Mouse (Mus musculus): ENCODE measurements around the gene Slc2a6. TPM values are rescaled to one million over a fixed set of nuclear protein-coding genes. Genes with fewer than 3 reads are reported as not detected.

Gene Slc2a6
- polyA plus RNA-seq, 1 experiment from 2014 or later = 0.51 TPM

- 18% methylated on average over 3 of the region's 3 CpGs for WGBS
- Histone ChIP-seq H3K4me3 (ENCODE audit: low read depth, low read length) (no peak overlapping the region), H3K4me1 (replicated peaks; ENCODE audit: control insufficient read depth, insufficient read depth, low read length) (no peaks in the 10 kb centered on the region), H3K27me3 (replicated peaks; ENCODE audit: control insufficient read depth, insufficient read depth, low read length) (no peaks in the 10 kb centered on the region; the same call in 1 of the 2 replicates), H3K27ac (ENCODE audit: low read depth, low read length) (no peak overlapping the region), H3K4me2 (no peak overlapping the region), H3K9me3 (ENCODE audit: control insufficient read depth, low read length) (no peaks in the 10 kb centered on the region), H3K36me3 (ENCODE audit: control insufficient read depth, insufficient read depth, low read length) (no peaks in the 10 kb centered on the region), H3K9ac (ENCODE audit: low read depth, low read length) (no peak overlapping the region)
- DNase-seq (ENCODE audit: low spot score) = no peak
- ATAC-seq (replicated peaks; ENCODE audit: low FRiP score) = peak; percentile 59; the same call in 1 of the 2 replicates
Measured at GRCm38 (mm10) chr2:27043461-27043860, 15.7 kb upstream of the Slc2a6 start.

GRCm38 (mm10) chr2:27042131-27042844 is 14.5 kb upstream of the Slc2a6 start:
- DNase-seq (ENCODE audit: low spot score) (no peak), ATAC-seq (replicated peaks; ENCODE audit: low FRiP score) (0 out of 2 replicates have a peak, but pooled peaks have one; percentile 21)
- Histone ChIP-seq H3K9ac (ENCODE audit: low read depth, low read length) (no peak overlapping the region), H3K4me3 (ENCODE audit: low read depth, low read length) (no peak overlapping the region), H3K27me3 (replicated peaks; ENCODE audit: control insufficient read depth, insufficient read depth, low read length) (no peaks in the 10 kb centered on the region; the same call in 1 of the 2 replicates), H3K4me1 (replicated peaks; ENCODE audit: control insufficient read depth, insufficient read depth, low read length) (no peaks in the 10 kb centered on the region), H3K9me3 (ENCODE audit: control insufficient read depth, low read length) (no peaks in the 10 kb centered on the region), H3K4me2 (no peak overlapping the region), H3K27ac (ENCODE audit: low read depth, low read length) (no peak overlapping the region), H3K36me3 (ENCODE audit: control insufficient read depth, insufficient read depth, low read length) (no peaks in the 10 kb centered on the region)
- 64% methylated on average over 8 of the region's 8 CpGs for WGBS

- no peak overlapping the region for H3K9ac ChIP-seq (ENCODE audit: low read depth, low read length)
- no peaks in the 10 kb centered on the region; the same call in 1 of the 2 replicates for H3K4me1 ChIP-seq (replicated peaks; ENCODE audit: control insufficient read depth, insufficient read depth, low read length)
- no peak overlapping the region for H3K27ac ChIP-seq (ENCODE audit: low read depth, low read length)
- no peak for ATAC-seq (replicated peaks; ENCODE audit: low FRiP score)
- no peak overlapping the region for H3K4me2 ChIP-seq
- H3K27me3 ChIP-seq (replicated peaks; ENCODE audit: control insufficient read depth, insufficient read depth, low read length) = no peaks in the 10 kb centered on the region; the same call in 1 of the 2 replicates
- no peaks in the 10 kb centered on the region for H3K9me3 ChIP-seq (ENCODE audit: control insufficient read depth, low read length)
- H3K4me3 ChIP-seq (ENCODE audit: low read depth, low read length) = no peak overlapping the region
- no peaks in the 10 kb centered on the region for H3K36me3 ChIP-seq (ENCODE audit: control insufficient read depth, insufficient read depth, low read length)
- 6% methylated on average over 1 of the region's 1 CpGs for WGBS
- DNase-seq (ENCODE audit: low spot score) = no peak
Measured at GRCm38 (mm10) chr2:27039286-27039685, 11.5 kb upstream of the Slc2a6 start.

- WGBS = 0% methylated on average over 3 of the region's 3 CpGs
- no peak overlapping the region for H3K9ac ChIP-seq (ENCODE audit: low read depth, low read length)
- no peak overlapping the region for H3K27ac ChIP-seq (ENCODE audit: low read depth, low read length)
- H3K4me3 ChIP-seq (ENCODE audit: low read depth, low read length) = no peak overlapping the region
- DNase-seq (ENCODE audit: low spot score) (no peak), ATAC-seq (replicated peaks; ENCODE audit: low FRiP score) (0 out of 2 replicates have a peak, but pooled peaks have one; percentile 22)
- no peaks in the 10 kb centered on the region; the same call in 1 of the 2 replicates for H3K27me3 ChIP-seq (replicated peaks; ENCODE audit: control insufficient read depth, insufficient read depth, low read length)
- no peaks in the 10 kb centered on the region for H3K9me3 ChIP-seq (ENCODE audit: control insufficient read depth, low read length)
- no peaks in the 10 kb centered on the region for H3K36me3 ChIP-seq (ENCODE audit: control insufficient read depth, insufficient read depth, low read length)
- H3K4me1 ChIP-seq (replicated peaks; ENCODE audit: control insufficient read depth, insufficient read depth, low read length) = no peaks in the 10 kb centered on the region; the same call in 1 of the 2 replicates
- H3K4me2 ChIP-seq = no peak overlapping the region
Measured at GRCm38 (mm10) chr2:27038596-27038995, 10.8 kb upstream of the Slc2a6 start.

- no peak overlapping the region for H3K9ac ChIP-seq (ENCODE audit: low read depth, low read length)
- H3K27me3 ChIP-seq (replicated peaks; ENCODE audit: control insufficient read depth, insufficient read depth, low read length) = no peaks in the 10 kb centered on the region; the same call in 1 of the 2 replicates
- ATAC-seq (replicated peaks; ENCODE audit: low FRiP score) = peak; percentile 47; the same call in 1 of the 2 replicates
- no peak overlapping the region for H3K4me3 ChIP-seq (ENCODE audit: low read depth, low read length)
- H3K9me3 ChIP-seq (ENCODE audit: control insufficient read depth, low read length) = no peaks in the 10 kb centered on the region
- H3K4me2 ChIP-seq = no peak overlapping the region
- H3K27ac ChIP-seq (ENCODE audit: low read depth, low read length) = no peak overlapping the region
- H3K36me3 ChIP-seq (ENCODE audit: control insufficient read depth, insufficient read depth, low read length) = no peaks in the 10 kb centered on the region
- DNase-seq (ENCODE audit: low spot score) = no peak
- H3K4me1 ChIP-seq (replicated peaks; ENCODE audit: control insufficient read depth, insufficient read depth, low read length) = no peaks in the 10 kb centered on the region; the same call in 1 of the 2 replicates
- WGBS = 64% methylated on average over 4 of the region's 4 CpGs
Measured at GRCm38 (mm10) chr2:27037008-27037407, 9.2 kb upstream of the Slc2a6 start.

- Histone ChIP-seq H3K4me3 (ENCODE audit: low read depth, low read length) (no peak overlapping the region), H3K27ac (ENCODE audit: low read depth, low read length) (no peak overlapping the region), H3K4me1 (replicated peaks; ENCODE audit: control insufficient read depth, insufficient read depth, low read length) (no peaks in the 10 kb centered on the region; the same call in 1 of the 2 replicates), H3K36me3 (ENCODE audit: control insufficient read depth, insufficient read depth, low read length) (no peaks in the 10 kb centered on the region), H3K9me3 (ENCODE audit: control insufficient read depth, low read length) (no peaks in the 10 kb centered on the region), H3K4me2 (no peak overlapping the region), H3K27me3 (replicated peaks; ENCODE audit: control insufficient read depth, insufficient read depth, low read length) (no peaks in the 10 kb centered on the region; the same call in 1 of the 2 replicates), H3K9ac (ENCODE audit: low read depth, low read length) (no peak overlapping the region)
- ATAC-seq (replicated peaks; ENCODE audit: low FRiP score) (no peak), DNase-seq (ENCODE audit: low spot score) (no peak)
- WGBS = 71% methylated on average over 3 of the region's 3 CpGs
Measured at GRCm38 (mm10) chr2:27036003-27036402, 8.2 kb upstream of the Slc2a6 start.

- Histone ChIP-seq H3K9me3 (ENCODE audit: control insufficient read depth, low read length) (no peaks in the 10 kb centered on the region), H3K27ac (ENCODE audit: low read depth, low read length) (no peak overlapping the region), H3K27me3 (replicated peaks; ENCODE audit: control insufficient read depth, insufficient read depth, low read length) (peaks cover 2% of the 10 kb centered on the region; the same call in 1 of the 2 replicates), H3K4me1 (replicated peaks; ENCODE audit: control insufficient read depth, insufficient read depth, low read length) (peaks cover 4% of the 10 kb centered on the region; the same call in 1 of the 2 replicates), H3K9ac (ENCODE audit: low read depth, low read length) (no peak overlapping the region), H3K36me3 (ENCODE audit: control insufficient read depth, insufficient read depth, low read length) (no peaks in the 10 kb centered on the region), H3K4me3 (ENCODE audit: low read depth, low read length) (no peak overlapping the region), H3K4me2 (no peak overlapping the region)
- no peak for ATAC-seq (replicated peaks; ENCODE audit: low FRiP score)
- DNase-seq (ENCODE audit: low spot score) = no peak
- WGBS = 71% methylated on average over 2 of the region's 2 CpGs
Measured at GRCm38 (mm10) chr2:27032361-27032760, 4.6 kb upstream of the Slc2a6 start.

GRCm38 (mm10) chr2:27028437-27029015 is 728 bp upstream of the Slc2a6 start:
- Histone ChIP-seq H3K4me1 (replicated peaks; ENCODE audit: control insufficient read depth, insufficient read depth, low read length) (0 out of 2 replicates have a peak, but pooled peaks cover 4% of the 10 kb centered on the region), H3K36me3 (ENCODE audit: control insufficient read depth, insufficient read depth, low read length) (no peaks in the 10 kb centered on the region), H3K27ac (ENCODE audit: low read depth, low read length) (no peak overlapping the region), H3K9ac (ENCODE audit: low read depth, low read length) (no peak overlapping the region), H3K9me3 (ENCODE audit: control insufficient read depth, low read length) (no peaks in the 10 kb centered on the region), H3K27me3 (replicated peaks; ENCODE audit: control insufficient read depth, insufficient read depth, low read length) (peaks cover 9% of the 10 kb centered on the region), H3K4me2 (peak overlapping the region; percentile 53), H3K4me3 (ENCODE audit: low read depth, low read length) (no peak overlapping the region)
- ATAC-seq (replicated peaks; ENCODE audit: low FRiP score) (no peak), DNase-seq (ENCODE audit: low spot score) (no peak)
- WGBS = 49% methylated on average over 4 of the region's 4 CpGs

Measured in liver, embryonic 11.5 days (tissue).